Mouse (Mus musculus): ENCODE results near the gene Naxd.
"Not testable (repeated sequence)": the region's sequence is repeated elsewhere in the genome, so short reads cannot be mapped to it uniquely, and the experiment has no call there.

Gene Naxd

DNA sequence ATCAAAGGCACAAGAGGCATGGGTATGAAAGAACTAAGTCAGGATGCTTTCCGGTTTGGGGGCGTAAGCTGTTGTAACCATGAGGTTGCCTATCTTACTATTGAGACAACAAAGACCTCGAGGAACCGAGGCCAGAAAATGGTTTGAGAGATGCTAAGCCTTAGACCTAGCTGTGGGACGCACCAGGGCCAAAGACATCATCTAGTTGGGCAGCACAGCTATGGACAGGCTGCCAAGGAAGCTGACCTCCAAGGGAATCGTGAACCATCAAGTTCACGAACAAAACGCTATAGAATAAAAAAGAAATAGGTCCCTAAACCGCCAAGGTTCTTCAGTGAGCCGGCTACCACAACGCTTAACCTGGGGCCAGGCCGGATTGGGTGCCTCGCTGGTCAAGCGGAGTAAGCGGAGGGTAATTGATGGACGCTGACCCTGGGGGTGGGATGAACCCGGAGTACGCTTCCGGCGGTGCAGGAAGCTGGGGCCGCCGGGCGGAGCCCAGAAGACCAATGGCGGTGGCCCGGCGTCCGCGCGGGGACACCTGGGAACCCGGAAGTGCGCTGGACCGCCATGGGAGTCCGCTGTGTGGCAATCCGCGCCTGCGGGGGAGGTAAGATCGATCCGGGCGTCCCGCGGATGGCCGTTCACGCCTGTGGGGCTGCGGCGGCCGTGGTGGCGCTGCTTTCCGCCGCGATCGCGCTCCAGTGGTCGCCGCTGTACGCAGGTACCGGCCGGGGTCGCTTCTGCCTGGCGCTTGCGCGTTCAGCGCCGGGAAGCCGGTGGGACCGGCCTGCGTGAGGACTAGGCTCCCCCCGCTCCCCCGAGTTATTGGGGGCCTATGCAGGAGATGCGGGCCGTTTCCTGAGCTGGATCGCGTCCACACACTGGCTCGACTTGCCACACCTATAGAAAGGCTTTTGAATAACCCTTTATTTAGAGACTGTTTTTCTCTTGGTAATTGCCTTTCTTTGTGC is at the start of gene Naxd:
Gene Naxd, plus strand, starts transcription at position 490 of the 974 bp plus-strand sequence.
- peak; percentile 86 for DNase-seq (ENCODE audit: low spot score)

- DNase-seq (ENCODE audit: low spot score) = no peak
These were observed 49.3 kb upstream of the Naxd start for GRCm38 (mm10) chr8:11447910-11448570.

- no peak for DNase-seq (ENCODE audit: low spot score)
These were observed 46.9 kb upstream of the Naxd start for GRCm38 (mm10) chr8:11450184-11451113.

GRCm38 (mm10) chr8:11452152-11452551 is 45.2 kb upstream of the Naxd start:
- no peak for DNase-seq (ENCODE audit: low spot score)

- DNase-seq (ENCODE audit: low spot score) = no peak
These were observed 44.7 kb upstream of the Naxd start for GRCm38 (mm10) chr8:11452559-11452958.

DNA sequence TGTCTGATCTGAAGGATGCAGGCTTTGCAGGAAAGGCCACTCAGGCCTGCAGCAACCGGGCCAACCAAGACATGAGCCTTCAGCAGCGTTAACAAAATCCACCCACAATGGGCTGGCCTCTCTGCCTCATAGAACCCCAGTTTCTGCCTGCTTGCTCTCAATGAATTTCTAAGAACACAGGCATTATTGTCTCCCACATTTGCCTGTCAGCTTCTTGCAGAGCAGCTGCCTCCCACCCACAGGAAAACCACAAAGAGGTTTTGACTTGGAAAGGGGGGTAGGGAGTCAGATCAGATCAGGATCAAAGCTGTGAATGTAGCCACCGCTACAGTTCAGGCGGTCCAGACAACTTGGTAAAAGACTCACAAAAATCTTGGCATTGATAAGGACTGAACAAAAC is 44.3 kb upstream of the Naxd start:
- no peak for DNase-seq (ENCODE audit: low spot score)

GRCm38 (mm10) chr8:11454228-11454627 is 43.1 kb upstream of the Naxd start:
- DNase-seq (ENCODE audit: low spot score) = no peak

DNA sequence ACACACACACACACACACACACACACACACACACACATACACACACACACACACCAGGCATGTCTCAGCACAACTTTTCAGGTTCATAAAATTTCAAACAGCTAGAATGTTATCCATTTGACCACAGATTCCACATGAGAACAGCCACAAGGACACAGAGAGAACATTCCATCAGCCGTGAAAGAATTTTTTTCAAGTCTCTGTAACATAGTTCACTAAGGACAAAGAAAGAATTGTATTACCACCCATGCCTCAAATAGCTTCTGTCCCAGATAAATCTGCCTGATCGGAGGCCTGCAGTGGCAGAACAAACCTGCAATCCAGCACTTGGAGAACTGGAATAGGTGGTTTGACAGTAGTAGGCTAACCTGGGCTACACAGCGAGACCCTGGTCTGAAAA is 40.0 kb upstream of the Naxd start:
- DNase-seq (ENCODE audit: low spot score) = no peak

GRCm38 (mm10) chr8:11457981-11458836 is 39.1 kb upstream of the Naxd start:
- DNase-seq (ENCODE audit: low spot score) = no peak

DNA sequence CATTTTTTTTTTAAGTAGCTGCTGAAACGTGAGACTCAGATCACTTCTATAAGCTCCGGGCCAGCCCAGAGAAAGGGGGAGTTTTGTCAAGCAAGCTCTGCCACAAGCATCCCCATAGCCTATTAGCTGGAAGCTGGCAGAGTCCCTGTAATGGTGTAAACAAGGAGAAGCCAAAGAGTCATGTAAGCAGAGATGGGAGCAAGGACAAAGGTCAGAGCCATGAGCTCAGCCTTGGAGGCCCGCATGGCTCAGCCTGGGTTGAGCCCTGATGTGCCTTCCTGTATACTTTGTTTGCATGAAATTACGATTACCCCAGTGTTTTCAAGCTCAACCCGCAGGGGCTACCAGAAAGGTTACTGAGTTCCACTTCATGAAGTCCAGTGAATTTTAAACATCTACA is 38.3 kb upstream of the Naxd start:
- no peak for DNase-seq (ENCODE audit: low spot score)

DNA sequence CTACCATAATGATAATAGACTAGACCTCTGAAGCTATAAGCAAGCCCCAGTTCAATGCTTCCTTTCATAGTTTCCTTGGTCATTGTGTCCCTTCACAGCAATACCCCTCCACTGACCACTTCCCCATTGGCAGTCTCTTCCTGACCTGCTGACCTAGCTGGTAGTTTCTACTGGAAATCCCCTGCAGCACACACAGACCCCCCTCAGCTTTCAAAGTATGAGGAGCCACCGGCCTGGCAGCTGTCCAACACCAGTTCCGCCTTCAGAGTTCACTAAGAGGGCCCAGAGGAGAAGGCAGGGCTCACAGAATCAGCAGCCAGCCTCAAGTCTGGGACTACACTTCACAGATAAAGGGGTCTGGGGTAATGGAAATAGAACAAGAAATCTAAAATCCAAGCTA is 36.4 kb upstream of the Naxd start:
- no peak for DNase-seq (ENCODE audit: low spot score)

- no peak for DNase-seq (ENCODE audit: low spot score)
These were observed 35.5 kb upstream of the Naxd start for GRCm38 (mm10) chr8:11461847-11462246.

- no peak for DNase-seq (ENCODE audit: low spot score)
These were observed 34.7 kb upstream of the Naxd start for GRCm38 (mm10) chr8:11462641-11463040.

DNA sequence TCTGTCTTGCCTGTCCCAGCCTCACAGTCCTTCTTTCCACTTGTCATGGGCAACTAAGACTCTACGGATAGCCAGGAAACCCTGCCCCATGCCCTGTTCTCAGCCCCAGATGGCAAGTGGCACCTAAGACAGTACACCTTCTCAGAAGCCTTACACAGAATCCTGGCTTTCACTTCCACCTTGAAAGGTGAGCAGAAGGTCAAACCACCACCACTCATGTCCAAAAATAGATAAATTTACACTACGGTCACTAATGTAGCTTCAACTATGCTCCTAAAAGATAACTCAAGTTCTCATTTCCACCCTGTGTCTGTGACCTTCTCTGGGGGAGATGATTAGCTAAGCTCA is 33.8 kb upstream of the Naxd start:
- DNase-seq (ENCODE audit: low spot score) = no peak

GRCm38 (mm10) chr8:11463889-11464706 is 33.2 kb upstream of the Naxd start:
- no peak for DNase-seq (ENCODE audit: low spot score)

DNA sequence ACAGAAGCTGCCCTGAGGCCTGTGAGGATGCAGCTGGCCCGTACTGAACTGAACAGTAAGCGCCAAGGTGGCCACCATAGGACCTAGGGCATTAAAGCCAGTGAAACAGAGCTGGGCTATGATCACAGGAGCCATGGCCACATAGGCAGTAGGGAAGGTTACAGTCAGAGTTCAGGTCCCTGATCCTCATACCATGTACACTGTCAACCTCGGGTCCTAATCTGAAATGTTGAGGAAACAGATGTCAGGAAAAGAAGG is 32.7 kb upstream of the Naxd start:
- DNase-seq (ENCODE audit: low spot score) = no peak

DNA sequence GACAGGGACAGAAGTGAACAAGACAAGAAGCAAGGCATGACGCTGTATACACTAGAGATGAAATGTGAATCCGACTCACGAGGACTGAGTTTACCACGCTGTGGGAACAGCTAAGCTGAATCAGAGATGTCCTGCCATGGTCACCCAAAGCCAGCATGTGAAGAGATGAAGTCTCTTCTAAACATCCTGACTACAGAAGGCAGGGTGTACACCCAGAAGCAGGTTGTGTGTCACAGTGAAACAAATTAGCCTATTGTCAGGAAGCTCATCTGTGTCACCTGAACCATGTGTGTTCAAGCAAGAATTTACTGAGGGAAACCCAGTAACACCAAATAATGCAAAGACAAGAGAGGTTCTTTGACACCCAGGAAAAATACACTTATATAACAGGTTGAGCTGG is 31.7 kb upstream of the Naxd start:
- no peak for DNase-seq (ENCODE audit: low spot score)

GRCm38 (mm10) chr8:11466528-11466927 is 30.8 kb upstream of the Naxd start:
- DNase-seq (ENCODE audit: low spot score) = not testable (repeated sequence)

DNA sequence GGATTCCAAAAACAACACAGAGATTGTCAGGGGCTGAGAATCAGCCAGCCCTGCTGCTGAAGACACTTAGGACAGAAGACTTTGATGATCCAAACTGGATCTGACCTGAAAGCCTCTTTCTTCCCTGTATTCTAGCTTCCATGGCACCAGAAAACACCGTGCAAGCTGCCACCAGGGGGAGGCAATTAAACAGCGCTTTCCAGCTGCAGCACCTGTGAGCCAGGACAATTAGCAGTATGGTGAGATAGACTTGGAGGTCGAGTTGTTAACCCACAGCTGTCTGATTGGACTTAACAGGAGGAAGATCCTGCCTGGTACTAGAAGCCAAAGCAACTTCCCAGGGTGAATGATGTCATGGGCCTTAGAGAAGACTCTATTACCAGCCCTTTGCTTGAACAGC is 28.2 kb upstream of the Naxd start:
- DNase-seq (ENCODE audit: low spot score) = no peak

DNA sequence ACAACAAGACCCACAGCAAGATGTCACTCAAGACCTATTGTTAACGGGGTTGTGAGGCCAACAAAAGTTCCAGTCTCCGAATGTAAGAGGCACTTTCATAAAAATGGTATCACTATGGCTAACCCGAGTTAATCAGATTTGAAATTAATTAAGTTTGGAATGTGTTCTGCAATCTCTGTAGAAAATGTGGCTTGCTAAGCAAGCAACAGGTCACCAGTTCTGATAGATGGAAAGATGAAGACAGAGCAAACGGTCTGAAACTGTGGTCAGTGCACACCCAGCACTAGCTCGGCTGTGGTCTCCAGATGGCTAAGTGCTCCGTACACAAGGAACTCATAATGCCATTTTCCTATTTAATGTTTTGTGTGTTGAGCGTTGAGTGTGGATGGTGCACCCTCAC is 26.6 kb upstream of the Naxd start:
- DNase-seq (ENCODE audit: low spot score) = no peak

DNA sequence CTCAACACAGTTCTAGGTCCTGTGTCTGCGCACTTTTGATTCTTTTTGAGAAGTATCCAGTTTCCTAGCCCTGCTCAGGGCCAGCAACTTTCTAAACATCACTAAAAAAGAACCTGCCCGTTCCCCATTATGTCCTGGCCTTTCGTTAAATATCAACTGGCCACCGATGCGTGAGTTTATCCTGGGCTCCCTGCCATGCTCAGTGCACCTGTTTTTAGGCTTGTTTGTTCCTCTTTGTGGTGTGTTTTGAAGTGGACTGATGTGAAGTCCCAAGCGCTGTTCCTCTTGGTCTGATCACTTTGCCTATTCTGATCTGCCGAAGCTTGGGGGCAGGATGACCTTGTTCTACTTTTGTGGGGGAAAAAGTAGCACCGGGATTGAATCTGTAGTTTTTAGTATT is 26.0 kb upstream of the Naxd start:
- no peak for DNase-seq (ENCODE audit: low spot score)

Measured in c-Kit-positive CD71-positive TER-119-positive erythroid progenitor cells, embryonic 14.5 days (primary cell).